Mouse (Mus musculus) heart, postnatal 0 days (tissue): Measurements from ENCODE around the gene Tnks2. TPM values are rescaled to one million over a fixed set of nuclear protein-coding genes. Genes with fewer than 3 reads are reported as not detected.

Experiments used
- ATAC-seq: fragments of 200-750 bp; cut with Nextera tagmentation; 2 replicates; pipeline ENCODE4 v1.8.0; 2017; ENCODE audit warnings: low read depth, moderate number of reproducible peaks, moderate library complexity; ENCODE audit not compliant: insufficient read depth
- DNase-seq: peaks from one replicate; pipeline ENCODE4 v3.0.0-alpha.2; 2016; ENCODE audit warnings: low spot score
- H3K27ac ChIP-seq: fragments of 300-500 bp; sonication (generic); 2 replicates; pipeline ENCODE4 v1.5.1; 2014; ENCODE audit warnings: low read depth, mild to moderate bottlenecking
- H3K27me3 ChIP-seq: fragments of 300-500 bp; sonication (generic); 2 replicates; pipeline ENCODE4 v1.6.1; 2014; ENCODE audit warnings: low read length, mixed read lengths; ENCODE audit not compliant: control insufficient read depth, insufficient read depth
- H3K36me3 ChIP-seq: fragments of 300-500 bp; sonication (generic); replicated peaks from 2 replicates; pipeline ENCODE4 v1.6.1; 2014; ENCODE audit warnings: low read length, mixed read lengths; ENCODE audit not compliant: control insufficient read depth, insufficient read depth
- H3K4me1 ChIP-seq: fragments of 300-500 bp; sonication (generic); 2 replicates; pipeline ENCODE4 v1.6.1; 2014; ENCODE audit warnings: antibody characterized with exemption; ENCODE audit not compliant: control insufficient read depth, insufficient read depth
- H3K4me2 ChIP-seq: fragments of 300-500 bp; sonication (generic); 2 replicates; pipeline ENCODE4 v1.6.1; 2014; ENCODE audit warnings: low read depth, mild to moderate bottlenecking, low read length, moderate library complexity
- H3K4me3 ChIP-seq: fragments of 300-500 bp; sonication (generic); 2 replicates; pipeline ENCODE4 v1.5.1; 2014; ENCODE audit warnings: low read depth, low read length
- H3K9ac ChIP-seq: fragments of 300-500 bp; sonication (generic); replicated peaks from 2 replicates; pipeline ENCODE4 v1.6.1; 2014; ENCODE audit warnings: low read depth, low read length, mixed read lengths
- H3K9me3 ChIP-seq: fragments of 300-500 bp; sonication (generic); replicated peaks from 2 replicates; pipeline ENCODE4 v1.6.1; 2016; ENCODE audit warnings: low read length; ENCODE audit not compliant: control insufficient read depth
- CTCF ChIP-seq: IDR thresholded peaks from 2 replicates; pipeline ENCODE4 v1.5.1; 2016; ENCODE audit warnings: antibody characterized with exemption, control low read depth, low read depth
- EP300 ChIP-seq: IDR thresholded peaks from 2 replicates; pipeline ENCODE4 v1.6.1; 2016; ENCODE audit warnings: antibody characterized with exemption, low read depth
- WGBS: fragments of 180-500 bp; shearing (Covaris S2); extraction: QIAGEN DNeasy Blood & Tissue Kit; methylation state at CpG from one replicate; pipeline ENCODE4 v1.1.7; 2014; 5-methylcytosine and 5-hydroxymethylcytosine counted together
- polyA plus RNA-seq: library from polyadenylated mRNA; unstranded; fragments of >200 nt; fragmentation: Nextera tagmentation; extraction: Ambion mirVana; gene quantifications from 2 replicates; pipeline ENCODE4 v1.2.1, GENCODE M21; 2015
- total RNA-seq: library from RNA; depleted of rRNA; stranded (reverse); fragments of >200 nt; gene quantifications from 2 replicates; pipeline ENCODE4 v1.2.3, GENCODE M21; 2014; ENCODE audit warnings: low replicate concordance; rRNA removed

The Tnks2 gene
- 84.8 and 127 TPM in 2 replicates for total RNA-seq
- polyA plus RNA-seq: 17.1 and 19.8 TPM in 2 replicates

GRCm38 (mm10) chr19:36833788-36834531 is at the start of gene Tnks2:
Gene Tnks2 (plus strand): TSS chr19:36834232.
- DNase-seq: peak; percentile 95
- peak within 1 kb of the TSS; percentile 93 for H3K4me2 ChIP-seq
- no peaks in the 10 kb centered on the region; the same call in 1 of the 2 replicates for H3K36me3 ChIP-seq
- peak within 1 kb of the TSS; percentile 98 for H3K4me3 ChIP-seq
- no peaks in the 10 kb centered on the region for H3K27me3 ChIP-seq
- H3K9me3 ChIP-seq: no peaks in the 10 kb centered on the region
- peaks cover 16% of the 10 kb centered on the region for H3K4me1 ChIP-seq
- H3K9ac ChIP-seq: peak within 1 kb of the TSS; percentile 98
- peak; percentile 96 for ATAC-seq
- TF ChIP-seq EP300: no peak
- no peak for TF ChIP-seq CTCF
- 1% methylated on average over 67 of the region's 73 CpGs for WGBS
- H3K27ac ChIP-seq: peak within 1 kb of the TSS; percentile 99

DNA sequence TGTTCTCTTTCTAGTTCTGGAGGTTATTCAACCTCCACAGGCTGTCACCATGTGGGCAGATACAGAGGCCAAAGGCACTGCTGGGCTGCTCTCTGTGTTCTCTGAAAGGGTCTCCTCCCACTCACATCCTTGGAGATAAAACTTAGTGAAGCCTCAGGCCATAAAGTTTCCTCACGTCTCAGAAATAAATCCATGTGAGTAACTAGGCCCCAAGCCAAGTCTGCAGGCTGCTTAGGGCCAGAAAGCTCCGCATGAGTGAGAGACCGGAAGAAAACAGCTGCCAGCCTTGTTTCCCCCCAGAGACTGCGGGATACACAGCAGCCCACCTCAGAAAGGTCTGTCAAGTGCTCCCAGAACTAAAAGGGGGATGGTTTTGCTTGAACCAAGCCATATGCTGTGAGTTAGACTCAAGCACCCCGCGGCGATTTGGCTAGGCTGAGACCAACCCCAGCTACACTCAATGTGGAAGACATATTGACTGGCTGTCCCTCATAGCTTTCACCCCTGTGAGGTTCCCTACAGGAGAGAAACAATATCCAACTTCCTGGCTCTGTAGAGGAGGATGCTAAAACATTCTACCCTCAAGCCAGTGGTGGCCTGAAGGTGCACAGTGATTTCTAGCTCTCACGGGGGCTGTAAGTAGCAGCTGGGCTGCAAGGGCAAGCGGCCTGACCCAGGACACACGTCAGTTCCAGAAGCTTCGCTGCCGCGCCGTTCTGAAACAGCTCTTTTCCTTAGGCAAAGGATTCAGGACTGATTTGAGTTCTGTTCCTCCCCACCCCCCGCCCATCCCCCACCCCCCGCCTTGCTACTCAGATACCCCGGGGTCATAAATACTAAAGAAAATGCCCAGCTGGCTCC is 43.9 kb upstream of the Tnks2 start:
- TF ChIP-seq EP300: no peak
- no peak for TF ChIP-seq CTCF

DNA sequence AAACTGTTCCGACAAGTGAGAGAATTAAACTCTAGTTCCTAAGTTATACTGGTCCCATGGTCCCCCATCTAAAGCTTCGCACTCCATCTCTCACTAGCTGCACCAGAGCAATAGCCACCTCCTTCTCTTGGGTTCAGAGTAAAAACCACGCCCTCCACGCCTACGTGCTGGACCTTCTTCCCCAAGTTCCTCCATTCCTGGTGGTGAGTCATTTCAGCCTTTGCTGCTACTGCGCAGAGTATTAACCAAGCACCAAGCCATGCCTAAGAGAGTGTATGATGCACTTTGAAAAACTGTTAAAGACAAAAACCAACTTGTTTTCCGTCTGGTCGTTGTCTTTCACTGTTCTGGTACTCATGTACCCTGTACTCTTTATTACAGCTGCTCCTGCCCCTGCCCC is 41.4 kb upstream of the Tnks2 start:
- WGBS: 84% methylated on average over 8 of the region's 8 CpGs

More for the DNA sequence above, 43.9 kb upstream of the Tnks2 start:
- H3K27me3 ChIP-seq: no peaks in the 10 kb centered on the region
- ATAC-seq: peak; percentile 68
- no peaks in the 10 kb centered on the region for H3K36me3 ChIP-seq
- H3K4me3 ChIP-seq: no peak overlapping the region
- H3K9me3 ChIP-seq: no peaks in the 10 kb centered on the region
- peaks cover 17% of the 10 kb centered on the region; the same call in 1 of the 2 replicates for H3K4me1 ChIP-seq
- H3K9ac ChIP-seq: no peak overlapping the region
- WGBS: 60% methylated on average over 17 of the region's 17 CpGs
- H3K4me2 ChIP-seq: 0 out of 2 replicates have a peak overlapping the region, but pooled peaks have one; percentile 12
- peak overlapping the region; percentile 53 for H3K27ac ChIP-seq
- peak; percentile 71 for DNase-seq

GRCm38 (mm10) chr19:36793450-36793849 is 40.6 kb upstream of the Tnks2 start:
- Histone ChIP-seq H3K9me3 (no peaks in the 10 kb centered on the region), H3K36me3 (no peaks in the 10 kb centered on the region), H3K27me3 (no peaks in the 10 kb centered on the region), H3K4me2 (no peak overlapping the region), H3K4me1 (peaks cover 14% of the 10 kb centered on the region; the same call in 1 of the 2 replicates), H3K9ac (no peak overlapping the region), H3K4me3 (no peak overlapping the region), H3K27ac (peak overlapping the region; percentile 28; the same call in 1 of the 2 replicates)
- no peak for DNase-seq
- TF ChIP-seq CTCF (no peak), EP300 (no peak)
- ATAC-seq: no peak
- 87% methylated on average over 1 of the region's 1 CpGs for WGBS

More for the DNA sequence above, 41.4 kb upstream of the Tnks2 start:
- H3K27me3 ChIP-seq: no peaks in the 10 kb centered on the region
- no peak overlapping the region for H3K4me3 ChIP-seq
- peaks cover 19% of the 10 kb centered on the region; the same call in 1 of the 2 replicates for H3K4me1 ChIP-seq
- H3K36me3 ChIP-seq: no peaks in the 10 kb centered on the region
- TF ChIP-seq EP300: no peak
- no peak for TF ChIP-seq CTCF
- DNase-seq (no peak), ATAC-seq (no peak)
- H3K27ac ChIP-seq: no peak overlapping the region
- no peak overlapping the region for H3K9ac ChIP-seq
- no peak overlapping the region for H3K4me2 ChIP-seq
- no peaks in the 10 kb centered on the region for H3K9me3 ChIP-seq

DNA sequence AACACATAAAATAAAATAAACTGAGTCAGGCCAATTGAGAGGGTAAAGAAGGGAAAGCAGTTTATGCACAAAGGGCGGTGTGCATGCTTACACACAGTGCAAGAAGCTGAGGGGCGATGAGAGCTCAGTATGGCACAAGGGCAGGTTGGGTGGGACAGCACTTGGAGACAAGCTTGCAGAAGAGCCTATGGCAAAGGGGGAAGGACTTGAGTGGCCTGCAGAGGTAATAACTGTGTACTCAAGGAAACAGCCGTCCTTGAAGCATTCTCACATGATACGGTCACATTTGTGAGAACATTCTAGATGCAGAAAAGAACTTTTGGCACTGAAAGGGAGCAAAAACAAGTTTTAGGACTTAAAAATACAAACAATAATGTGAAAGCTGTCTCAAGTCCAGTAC is 40.0 kb upstream of the Tnks2 start:
- Histone ChIP-seq H3K27me3 (no peaks in the 10 kb centered on the region), H3K27ac (no peak overlapping the region), H3K9ac (no peak overlapping the region), H3K4me1 (peaks cover 12% of the 10 kb centered on the region; the same call in 1 of the 2 replicates), H3K4me3 (no peak overlapping the region), H3K9me3 (no peaks in the 10 kb centered on the region), H3K36me3 (no peaks in the 10 kb centered on the region), H3K4me2 (no peak overlapping the region)
- WGBS: 89% methylated on average over 4 of the region's 4 CpGs
- ATAC-seq: no peak
- TF ChIP-seq CTCF: no peak
- no peak for TF ChIP-seq EP300
- no peak for DNase-seq
